Mouse (Mus musculus) hindbrain, embryonic 14.5 days (tissue): ENCODE measurements around the gene Gtsf1l. TPM values are rescaled to one million over a fixed set of nuclear protein-coding genes. Genes with fewer than 3 reads are reported as not detected.
A peak's percentile ranks its signal among the peaks of the same experiment; 100 is the strongest.

Experiments used
- ATAC-seq: fragments of 200-750 bp; cut with Nextera tagmentation; 2 replicates; pipeline ENCODE4 v1.8.0; 2017; ENCODE audit warnings: moderate number of reproducible peaks, mild to moderate bottlenecking, moderate TSS enrichment, moderate library complexity; ENCODE audit not compliant: low FRiP score
- DNase-seq: peaks from one replicate; pipeline ENCODE4 v3.0.0-alpha.2; 2015; ENCODE audit warnings: low spot score
- H3K27ac ChIP-seq: fragments of 300-500 bp; sonication (generic); 2 replicates; pipeline ENCODE4 v1.5.1; 2014; ENCODE audit warnings: mild to moderate bottlenecking, moderate library complexity
- H3K27me3 ChIP-seq: fragments of 300-500 bp; sonication (generic); 2 replicates; pipeline ENCODE4 v1.6.1; 2014; ENCODE audit warnings: mild to moderate bottlenecking, low read length, mixed read lengths; ENCODE audit not compliant: control insufficient read depth, insufficient read depth
- H3K36me3 ChIP-seq: fragments of 300-500 bp; sonication (generic); replicated peaks from 2 replicates; pipeline ENCODE4 v1.6.1; 2014; ENCODE audit not compliant: control insufficient read depth, insufficient read depth
- H3K4me1 ChIP-seq: fragments of 300-500 bp; sonication (generic); replicated peaks from 2 replicates; pipeline ENCODE4 v1.6.1; 2014; ENCODE audit warnings: antibody characterized with exemption, low read length, mixed read lengths; ENCODE audit not compliant: control insufficient read depth, insufficient read depth
- H3K4me2 ChIP-seq: fragments of 300-500 bp; sonication (generic); replicated peaks from 2 replicates; pipeline ENCODE4 v1.6.1; 2014; ENCODE audit warnings: mild to moderate bottlenecking, moderate library complexity
- H3K4me3 ChIP-seq: fragments of 300-500 bp; sonication (generic); replicated peaks from 2 replicates; pipeline ENCODE4 v1.5.1; 2014; ENCODE audit warnings: mild to moderate bottlenecking, low read length
- H3K9ac ChIP-seq: fragments of 300-500 bp; sonication (generic); 2 replicates; pipeline ENCODE4 v1.6.1; 2014
- H3K9me3 ChIP-seq: fragments of 300-500 bp; sonication (generic); 2 replicates; pipeline ENCODE4 v1.6.1; 2016; ENCODE audit warnings: low read length; ENCODE audit not compliant: control insufficient read depth
- WGBS: fragments of 180-500 bp; shearing (Covaris S2); extraction: QIAGEN DNeasy Blood & Tissue Kit; methylation state at CpG from one replicate; pipeline ENCODE4 v1.1.7; 2014; 5-methylcytosine and 5-hydroxymethylcytosine counted together
- microRNA-seq: library from miRNA; unstranded; fragments of <30 nt; microRNA quantifications from one replicate; pipeline ENCODE4, GENCODE M21; 2016
- polyA plus RNA-seq: library from polyadenylated mRNA; unstranded; fragments of >200 nt; fragmentation: Nextera tagmentation; extraction: Ambion mirVana; gene quantifications from 2 replicates; pipeline ENCODE4 v1.2.1, GENCODE M21; 2014

Gtsf1l gene
- polyA plus RNA-seq, 1 experiment from 2014 or later = 0.58 TPM

DNA sequence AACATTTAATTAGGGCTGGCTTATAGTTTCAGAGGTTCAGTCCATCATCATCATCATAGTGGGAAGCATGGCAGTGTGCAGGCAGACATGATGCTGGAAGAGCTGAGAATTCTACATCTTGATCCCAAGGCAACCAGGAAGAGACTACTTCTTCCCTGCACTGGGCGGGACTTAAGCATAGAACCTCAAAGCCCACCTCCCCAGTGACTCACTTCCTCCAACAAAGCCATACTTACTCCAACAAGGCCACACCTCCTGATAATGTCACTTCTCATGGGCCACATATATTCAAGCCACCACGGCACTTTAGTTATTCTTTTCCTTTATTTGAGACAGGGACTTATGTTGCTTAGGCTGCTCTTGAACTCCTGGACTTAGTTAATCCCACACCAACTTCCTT lies 38.5 kb downstream of the Gtsf1l start:
- no peak overlapping the region for H3K4me3 ChIP-seq
- no peak overlapping the region for H3K27ac ChIP-seq
- H3K9me3 ChIP-seq = no peaks in the 10 kb centered on the region
- H3K4me2 ChIP-seq = no peak overlapping the region
- no peak for DNase-seq
- H3K4me1 ChIP-seq = 0 out of 2 replicates have a peak, but pooled peaks cover 4% of the 10 kb centered on the region
- WGBS = 91% methylated on average over 2 of the region's 2 CpGs
- H3K36me3 ChIP-seq = peaks cover 33% of the 10 kb centered on the region
- no peak overlapping the region for H3K9ac ChIP-seq
- H3K27me3 ChIP-seq = no peaks in the 10 kb centered on the region
- ATAC-seq = no peak

- DNase-seq (peak; percentile 89), ATAC-seq (peak; percentile 62; the same call in 1 of the 2 replicates)
- Histone ChIP-seq H3K4me2 (peak overlapping the region; percentile 53), H3K27ac (no peak overlapping the region), H3K36me3 (peaks cover 43% of the 10 kb centered on the region), H3K27me3 (no peaks in the 10 kb centered on the region), H3K9ac (no peak overlapping the region), H3K4me3 (no peak overlapping the region), H3K4me1 (no peaks in the 10 kb centered on the region), H3K9me3 (no peaks in the 10 kb centered on the region)
- WGBS = 5% methylated on average over 10 of the region's 10 CpGs
These were observed 39.5 kb downstream of the Gtsf1l start for GRCm38 (mm10) chr2:163048125-163048524.

DNA sequence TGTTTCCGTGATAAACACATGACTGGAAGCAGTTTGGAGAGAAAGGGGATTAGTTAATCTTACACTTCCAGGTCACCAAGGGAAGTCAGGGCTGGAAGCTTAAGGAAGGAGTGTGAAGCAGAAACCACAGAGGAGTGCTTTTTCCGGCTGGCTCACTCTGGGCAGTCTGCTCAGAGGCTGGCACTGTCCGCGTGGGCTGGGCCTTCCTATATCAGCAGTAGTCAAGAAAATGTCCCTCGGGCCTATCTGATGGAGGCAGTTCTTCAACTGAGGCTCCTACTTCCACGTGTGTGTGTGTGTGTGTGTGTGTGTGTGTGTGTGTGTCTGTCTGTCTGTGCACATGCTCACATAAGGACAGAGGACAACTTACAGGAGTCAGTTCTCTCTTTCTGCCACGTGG lies 47.7 kb downstream of the Gtsf1l start:
- Histone ChIP-seq H3K9me3 (no peaks in the 10 kb centered on the region), H3K4me2 (no peak overlapping the region), H3K27ac (no peak overlapping the region), H3K9ac (no peak overlapping the region), H3K4me1 (no peaks in the 10 kb centered on the region), H3K27me3 (no peaks in the 10 kb centered on the region), H3K36me3 (peaks cover 92% of the 10 kb centered on the region), H3K4me3 (no peak overlapping the region)
- 89% methylated on average over 7 of the region's 7 CpGs for WGBS
- DNase-seq (no peak), ATAC-seq (no peak)

Small RNAs within 50 kb of the gene (microRNA-seq; reads per million reads assigned to microRNA genes)
- gene Gm22174 = not detected
- not detected for gene Mir7003

Other genes starting within 250 kb of the Gtsf1l start
- gene Srsf6, start 156.3 kb downstream of the Gtsf1l start, polyA plus RNA-seq = 131 and 134 TPM in 2 replicates
- 3.9 and 4.3 TPM in 2 replicates for gene L3mbtl1, start 144.4 kb downstream of the Gtsf1l start, polyA plus RNA-seq
- 0.33 TPM in 1 of 2 replicates, not detected in the other for gene Sgk2, start 100.5 kb downstream of the Gtsf1l start, polyA plus RNA-seq
- 36.0 and 38.2 TPM in 2 replicates for gene Ift52, start 70.5 kb downstream of the Gtsf1l start, polyA plus RNA-seq
- gene Mybl2, start 33.2 kb downstream of the Gtsf1l start, polyA plus RNA-seq = 3.2 and 3.8 TPM in 2 replicates
- gene Tox2, start 115.3 kb upstream of the Gtsf1l start, polyA plus RNA-seq = 28.7 and 31.4 TPM in 2 replicates